Mouse (Mus musculus) small intestine, adult 2 months (tissue): ENCODE data around the gene Cog6.

Experiments used
- CTCF ChIP-seq: fragments of 200-500 bp; IDR thresholded peaks from 2 replicates; pipeline ENCODE4 v1.5.1; 2012; ENCODE audit warnings: low read depth, mild to moderate bottlenecking, control low read depth, inconsistent platforms, low read length, moderate library complexity, mixed read lengths; ENCODE audit not compliant: insufficient replicate concordance, insufficient read length; ENCODE audit errors: extremely low read depth
- POLR2A ChIP-seq: fragments of 200-500 bp; IDR thresholded peaks from 2 replicates; pipeline ENCODE4 v1.6.1; 2012; ENCODE audit warnings: low read depth, mild to moderate bottlenecking, control low read depth, inconsistent platforms, low read length, moderate library complexity

DNA sequence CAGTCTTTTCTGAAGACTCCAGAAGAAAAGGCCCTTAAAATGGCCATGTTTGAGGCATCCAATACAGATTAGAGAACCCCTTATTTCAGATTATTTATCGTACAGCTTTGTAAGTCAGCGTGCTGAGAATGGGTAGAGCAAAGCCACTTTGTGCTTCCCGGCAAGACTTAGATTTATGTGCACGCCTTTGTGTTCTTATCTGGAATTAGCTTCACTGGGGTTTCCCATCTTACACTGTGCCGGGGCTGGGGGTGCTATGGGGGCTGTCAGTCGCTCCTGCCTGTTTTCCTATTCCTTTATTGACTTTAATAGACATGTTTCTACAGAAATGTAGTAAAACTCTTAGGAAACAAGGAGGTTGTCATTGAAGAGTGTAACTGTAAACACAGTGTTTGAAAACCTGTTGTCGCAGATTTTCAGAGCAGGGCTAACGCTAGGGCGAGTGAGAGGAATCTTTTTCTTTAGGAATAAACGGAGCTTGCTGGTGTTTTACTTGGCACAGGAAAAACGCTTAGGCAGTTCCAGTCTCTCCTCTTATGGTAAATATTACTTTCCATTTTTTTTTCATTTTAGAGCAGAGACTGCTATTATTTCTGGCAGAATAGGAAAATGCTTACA lies 27.8 kb upstream of the Cog6 start:
- TF ChIP-seq CTCF (no peak), POLR2A (no peak)
